Mouse (Mus musculus) fat pad, adult 2 months (tissue): ENCODE data around the gene Usp40.

Experiments used
- DNase-seq: peaks from one replicate; pipeline ENCODE4 v3.0.0-alpha.2; 2011; ENCODE audit warnings: low read depth, low spot score; ENCODE audit errors: extremely low read depth

The Usp40 gene

GRCm38 (mm10) chr1:87951641-87952040 is 56.7 kb downstream of the Usp40 start:
- DNase-seq: no peak

DNA sequence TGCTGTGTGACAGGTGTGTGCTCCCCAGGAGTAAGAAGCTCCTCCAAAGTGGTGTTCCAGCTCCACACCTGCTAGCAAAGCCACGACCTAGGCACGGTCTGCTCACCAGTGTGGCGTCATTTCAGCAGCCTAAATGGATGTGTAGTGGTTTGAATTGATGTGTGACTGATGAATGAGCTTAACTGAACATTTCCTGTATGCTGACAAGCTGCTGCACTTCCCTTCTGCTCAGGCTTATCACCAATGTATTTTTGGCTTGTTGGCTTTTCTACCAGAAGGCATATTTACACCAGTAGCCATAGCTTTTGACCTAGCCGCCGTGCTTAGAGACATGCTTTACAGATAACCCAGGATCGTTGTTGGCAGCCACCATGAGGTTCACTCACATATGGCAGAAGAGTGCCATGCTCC is 60.7 kb downstream of the Usp40 start:
- DNase-seq: no peak

- no peak for DNase-seq
Measured at GRCm38 (mm10) chr1:87941765-87942164, 66.6 kb downstream of the Usp40 start.

- no peak for DNase-seq
Measured at GRCm38 (mm10) chr1:87936516-87936915, 71.8 kb downstream of the Usp40 start.

DNA sequence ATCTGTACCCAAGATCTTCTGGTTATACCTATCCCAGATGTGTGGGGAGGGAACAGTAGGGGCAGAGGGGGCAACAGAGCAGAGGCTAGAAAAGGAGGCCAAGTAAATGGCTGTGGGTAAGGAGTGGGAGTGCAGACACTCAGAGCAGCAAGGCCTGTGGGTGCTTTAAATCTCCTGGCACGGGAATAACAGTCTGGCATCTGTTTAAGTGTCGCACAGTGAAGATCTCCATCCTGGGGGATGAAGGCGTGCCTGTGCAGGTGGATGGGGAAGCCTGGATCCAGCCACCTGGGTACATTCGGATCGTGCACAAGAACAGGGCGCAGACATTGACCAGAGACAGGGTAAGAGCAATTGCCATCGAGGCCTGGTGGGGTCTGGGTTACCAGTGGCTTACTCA is 72.3 kb downstream of the Usp40 start:
- no peak for DNase-seq

GRCm38 (mm10) chr1:87935546-87935945 is 72.8 kb downstream of the Usp40 start:
- no peak for DNase-seq

- no peak for DNase-seq
Measured at GRCm38 (mm10) chr1:87935095-87935494, 73.3 kb downstream of the Usp40 start.

GRCm38 (mm10) chr1:87933051-87933450 is 75.3 kb downstream of the Usp40 start:
- DNase-seq: no peak

- no peak for DNase-seq
Measured at GRCm38 (mm10) chr1:87929730-87930129, 78.6 kb downstream of the Usp40 start.

DNA sequence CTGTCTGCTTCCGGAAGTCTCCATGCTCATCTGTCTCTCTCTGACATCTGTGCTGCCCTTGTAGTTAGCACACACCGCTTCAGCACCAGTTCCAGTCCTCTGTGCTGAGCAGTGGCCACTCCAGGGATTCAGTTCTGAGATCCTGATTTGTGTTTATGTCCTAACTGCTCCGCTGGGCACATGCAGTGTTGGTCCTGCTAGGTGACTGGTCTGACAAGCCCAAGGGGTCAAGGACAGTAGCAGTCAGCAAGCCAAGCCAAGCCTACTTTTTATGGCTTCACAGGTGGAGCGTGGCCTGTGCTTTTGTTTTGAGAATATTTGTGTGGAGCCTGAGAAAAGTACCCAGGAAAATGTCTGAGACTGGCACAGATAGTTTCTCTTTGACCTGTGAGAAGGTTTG is 83.5 kb downstream of the Usp40 start:
- DNase-seq: no peak

DNA sequence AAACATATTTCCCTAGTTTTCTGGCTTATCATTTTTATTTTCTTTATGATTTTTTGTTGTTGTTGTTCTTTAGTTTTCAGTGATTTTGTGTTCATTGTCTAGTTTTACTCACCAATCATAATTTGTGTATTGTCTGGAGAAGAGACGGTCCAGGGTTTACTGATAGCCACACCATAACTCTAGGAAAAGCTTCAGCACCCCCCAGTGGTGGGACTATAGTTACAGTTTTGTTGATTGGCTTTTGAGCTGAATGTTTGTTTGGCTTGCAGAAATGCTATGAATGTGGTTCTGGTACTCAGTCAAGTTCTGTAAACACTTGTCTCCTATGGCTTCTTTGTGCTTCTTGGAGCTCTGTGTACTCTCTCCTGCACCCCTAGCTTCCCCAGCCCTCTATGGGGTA is 85.7 kb downstream of the Usp40 start:
- DNase-seq: no peak

GRCm38 (mm10) chr1:87920056-87920614 is 88.2 kb downstream of the Usp40 start:
- DNase-seq: no peak

DNA sequence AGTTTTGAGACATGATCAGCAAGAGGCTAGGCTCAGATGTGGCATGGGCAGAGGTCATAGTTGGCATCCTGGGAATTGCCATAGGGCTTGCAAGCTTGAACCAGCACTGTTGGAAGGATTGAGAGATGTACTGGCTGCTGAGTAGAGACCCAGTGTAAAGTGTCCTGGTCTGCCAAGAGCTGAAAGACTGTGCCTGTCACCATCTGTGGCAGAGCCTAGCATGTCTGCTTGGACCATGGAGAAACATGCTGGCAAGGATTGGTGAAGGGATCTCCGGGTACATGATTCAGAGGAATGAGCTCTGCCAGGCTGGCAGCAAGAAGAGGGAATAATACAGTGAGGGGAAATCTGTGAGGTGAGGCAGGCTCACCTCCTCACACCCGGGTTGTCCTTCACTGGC is 90.3 kb downstream of the Usp40 start:
- peak; percentile 82 for DNase-seq

DNA sequence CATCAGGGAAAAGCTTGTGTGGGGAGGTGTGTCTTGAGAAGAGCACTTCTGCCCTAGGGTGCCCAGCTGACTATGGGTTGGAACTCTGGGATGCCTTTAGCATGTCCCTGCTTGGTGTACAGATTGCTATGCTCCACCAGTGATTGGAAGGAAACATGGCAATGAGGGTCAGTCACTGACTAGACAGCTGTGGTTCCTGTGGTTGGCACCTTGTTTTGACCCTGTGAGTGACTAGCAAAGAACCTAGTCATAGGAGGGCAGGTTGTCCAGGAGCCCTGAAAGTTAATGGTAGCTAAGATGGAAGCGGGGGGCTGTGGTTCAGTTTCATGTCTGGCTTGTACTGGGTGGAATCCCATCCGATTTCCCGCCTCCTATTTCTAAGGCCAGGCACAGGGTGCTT is 91.0 kb downstream of the Usp40 start:
- DNase-seq: no peak

GRCm38 (mm10) chr1:87913356-87913755 is 95.0 kb downstream of the Usp40 start:
- DNase-seq: no peak

GRCm38 (mm10) chr1:87910428-87910827 is 97.9 kb downstream of the Usp40 start:
- DNase-seq: no peak

GRCm38 (mm10) chr1:87909565-87909964 is 98.8 kb downstream of the Usp40 start:
- no peak for DNase-seq

DNA sequence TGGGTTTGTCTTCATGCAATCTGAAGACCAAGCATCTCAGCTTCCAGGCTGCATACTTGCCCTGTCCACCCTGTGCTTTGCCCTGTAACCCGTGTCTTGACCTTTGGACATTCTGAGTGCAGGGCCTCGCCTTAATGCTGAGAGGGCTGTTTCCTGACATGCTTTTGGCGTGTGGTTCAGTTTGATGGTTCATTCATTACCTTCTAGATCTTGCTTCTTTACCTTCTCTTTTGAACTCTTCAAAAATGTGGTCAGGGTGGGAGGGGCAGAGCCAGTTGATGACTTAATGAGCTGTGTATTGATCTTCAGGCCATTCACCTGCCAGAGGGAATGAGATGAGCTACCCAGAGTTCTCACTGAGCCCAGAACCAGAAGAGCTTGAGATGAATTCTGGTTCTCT is 99.6 kb downstream of the Usp40 start:
- no peak for DNase-seq

DNA sequence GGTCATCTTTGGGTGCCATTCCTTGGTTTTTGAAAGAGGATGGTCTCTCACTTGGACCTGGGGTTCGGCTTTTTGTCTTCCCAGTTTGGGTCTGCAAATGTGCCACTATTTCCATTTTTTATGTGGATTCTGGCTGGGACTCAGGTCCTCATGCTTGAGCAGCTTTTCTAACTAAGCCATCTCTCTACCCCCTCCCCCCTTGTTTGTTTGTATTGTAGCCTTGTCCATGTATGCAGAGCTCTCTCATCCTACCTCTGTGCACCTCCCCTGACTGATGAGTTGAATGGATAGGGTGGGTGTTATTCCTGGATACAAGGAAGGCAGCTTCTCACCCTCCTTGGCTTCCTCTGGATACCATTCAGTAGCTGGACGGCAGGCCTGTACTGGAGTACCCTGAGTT is 100.3 kb downstream of the Usp40 start:
- DNase-seq: no peak

- DNase-seq: no peak
Measured at GRCm38 (mm10) chr1:87906361-87906956, 101.9 kb downstream of the Usp40 start.

GRCm38 (mm10) chr1:87902186-87902585 is 106.2 kb downstream of the Usp40 start:
- DNase-seq: no peak

DNA sequence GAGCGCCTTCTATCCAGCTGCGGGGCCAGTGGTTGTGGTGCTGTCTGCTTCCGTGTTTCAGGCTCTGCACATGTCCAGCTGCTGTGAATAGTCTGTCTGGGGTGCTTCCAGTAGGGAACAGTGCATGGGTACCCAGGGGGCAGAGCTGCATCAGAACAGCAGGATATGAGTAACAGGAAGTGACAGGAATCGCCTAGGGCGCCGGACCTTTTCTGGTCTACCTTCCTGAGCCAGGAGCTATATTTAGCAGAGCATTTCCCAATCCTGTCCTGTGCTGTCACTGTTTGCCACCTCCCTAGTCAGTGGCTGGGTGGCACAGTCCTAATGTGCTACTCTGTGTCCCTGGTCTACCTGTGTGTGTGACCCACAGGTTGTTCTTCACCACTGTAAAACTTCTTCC is 107.4 kb downstream of the Usp40 start:
- DNase-seq: no peak

DNA sequence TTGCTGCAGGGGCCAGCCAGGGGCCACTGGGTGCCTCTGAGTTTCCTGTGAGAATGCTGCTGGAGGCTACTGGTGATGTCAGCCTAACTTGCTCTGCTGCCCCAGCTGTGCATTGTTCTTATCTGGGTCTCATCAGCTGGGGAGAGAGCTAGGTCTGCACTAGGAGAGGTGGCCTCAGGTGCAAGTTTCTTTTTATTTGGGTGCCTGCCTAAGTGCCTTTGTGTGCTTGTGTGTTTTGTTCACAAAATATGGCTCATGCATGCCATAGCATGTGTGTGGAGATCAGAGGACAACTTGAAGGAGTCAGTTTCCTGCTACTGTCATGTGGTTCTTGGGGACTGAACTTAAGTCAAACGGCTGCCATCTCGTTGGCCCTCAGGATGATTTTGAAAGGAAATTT is 108.7 kb downstream of the Usp40 start:
- no peak for DNase-seq
